Mouse (Mus musculus) left cerebral cortex, postnatal 10 days (tissue): ENCODE measurements around the gene Cyp2d22. TPM values are rescaled to one million over a fixed set of nuclear protein-coding genes. Genes with fewer than 3 reads are reported as not detected.

Experiments used
- DNase-seq, 2 experiments: peaks; one replicate each; pipeline ENCODE4 v3.0.0; 2021 to 2022; ENCODE audit warnings: low spot score in 2 of 2, mixed read lengths in 1 of 2; ENCODE audit errors: extremely low spot score in 1 of 2
- intact Hi-C: fragments of 180-260 bp; cut with DNase I; formaldehyde crosslinking; loops from one replicate; pipeline ENCODE4 v1.15.1; 2025
- microRNA-seq: library from miRNA; unstranded; fragments of <30 nt; microRNA quantifications from one replicate; pipeline ENCODE4 v1.2.0, GENCODE M21; 2022
- total RNA-seq, 2 experiments: library from RNA; stranded (reverse); gene quantifications; 2 replicates each; pipeline ENCODE4 v1.2.3; 2021

Cyp2d22 gene
- total RNA-seq, 2 experiments from 2014 or later: 10.7 to 11.5 TPM

DNA sequence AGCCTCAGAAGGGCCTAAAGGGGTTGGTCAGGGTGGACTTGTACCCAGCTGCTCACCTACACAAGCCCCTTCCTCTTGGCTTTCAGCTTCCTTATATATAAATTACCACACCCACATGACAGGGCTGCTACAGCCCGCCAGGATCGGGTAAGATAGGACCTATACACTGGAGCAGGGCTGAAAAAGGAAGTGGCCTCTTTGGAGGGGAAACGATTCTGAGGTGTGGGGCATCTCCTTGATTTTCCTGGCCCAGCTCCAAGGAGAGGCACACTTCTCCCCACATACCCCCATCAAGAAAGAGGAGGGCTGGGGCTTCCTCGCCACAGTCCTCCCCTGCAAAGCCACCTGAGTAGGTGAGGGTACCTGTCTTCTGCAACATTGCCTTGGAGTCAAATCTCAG, 42.2 kb downstream of the Cyp2d22 start:
- DNase-seq: no peak
- intact Hi-C loops: no loop called here

DNA sequence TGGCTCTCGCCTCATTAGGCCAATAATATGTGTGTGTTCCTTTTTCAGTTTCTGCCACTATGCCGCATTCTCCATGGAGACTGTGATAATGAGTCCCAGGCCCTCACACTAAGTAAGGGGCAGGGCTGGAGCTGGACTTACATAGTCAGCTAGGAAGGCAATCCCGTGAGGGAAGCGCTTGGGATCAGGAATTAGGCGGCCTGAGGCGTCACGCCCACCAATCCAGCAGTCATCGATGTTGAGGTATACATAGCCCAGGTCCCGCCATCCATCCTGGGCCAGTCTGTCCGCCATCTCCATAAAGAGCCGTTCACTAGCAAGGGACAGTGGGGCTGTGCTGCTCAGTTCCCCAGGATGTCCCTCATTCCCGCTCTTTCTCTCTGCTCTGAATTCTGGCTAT, 43.4 kb downstream of the Cyp2d22 start:
- no peak for DNase-seq

DNA sequence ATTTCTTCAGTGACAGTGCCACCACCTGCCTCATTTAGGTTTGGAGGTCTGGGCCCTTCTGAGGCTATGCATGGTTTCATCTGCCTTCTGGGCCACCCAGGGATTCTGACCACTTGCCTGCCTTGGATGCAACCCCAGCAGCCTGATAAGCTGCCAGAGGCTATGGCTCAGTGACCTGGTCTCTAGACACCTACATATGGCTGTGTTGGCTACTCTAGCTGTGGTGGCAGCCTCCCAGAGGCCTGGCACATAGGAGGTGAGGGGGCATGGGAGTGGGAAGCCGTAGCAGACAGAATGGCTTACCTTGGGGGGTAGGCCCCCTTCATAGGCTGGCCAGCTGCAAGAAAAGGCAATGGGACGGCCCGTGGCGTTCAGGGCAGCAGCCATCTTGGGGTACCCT, 44.9 kb downstream of the Cyp2d22 start:
- DNase-seq: no peak
- intact Hi-C loops: no loop called here

More for the DNA sequence above, 43.4 kb downstream of the Cyp2d22 start:
- intact Hi-C loops: no loop called here

DNA sequence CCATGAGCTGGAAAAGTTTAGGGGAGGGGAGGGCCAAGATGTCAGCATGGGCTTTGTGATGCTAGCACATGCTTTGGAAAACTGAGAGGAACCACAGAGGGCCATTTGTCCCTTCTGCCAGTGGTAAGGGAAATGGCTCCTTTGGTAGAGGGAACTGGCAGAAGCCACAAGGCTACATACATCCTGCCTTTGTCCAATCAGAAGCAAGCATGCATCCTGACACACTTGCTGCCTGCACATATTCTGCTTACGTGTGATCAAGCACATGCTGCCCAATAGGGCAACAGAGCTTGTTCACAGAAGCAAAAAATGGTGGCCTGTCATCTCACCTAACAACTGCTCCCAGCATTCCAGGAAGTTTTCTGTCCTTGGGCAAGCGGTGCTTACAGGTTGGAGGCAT, 54.7 kb downstream of the Cyp2d22 start:
- intact Hi-C loops: no loop called here
- no peak for DNase-seq

DNA sequence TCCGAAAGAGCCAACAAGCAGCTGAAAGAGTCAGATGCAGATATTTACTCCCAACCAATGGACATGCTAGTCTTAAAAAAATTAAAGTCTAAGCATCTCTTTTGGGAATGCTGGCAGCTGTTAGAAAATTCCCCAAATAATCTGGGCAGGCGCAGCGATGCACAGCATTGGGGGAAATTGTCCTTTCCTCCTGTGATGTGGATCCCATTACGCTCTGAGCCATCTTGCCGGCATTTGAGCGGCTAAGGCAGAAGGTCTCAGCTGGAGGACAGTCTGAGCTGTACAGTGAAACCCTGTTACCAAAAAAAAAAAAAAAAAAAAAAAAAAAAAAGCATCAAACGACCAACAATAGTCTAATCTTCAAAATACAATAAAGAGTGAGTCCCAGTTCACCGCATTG, 57.9 kb downstream of the Cyp2d22 start:
- intact Hi-C loops: no loop called here
- DNase-seq: no peak

Small RNAs within 50 kb of the gene (microRNA-seq; reads per million reads assigned to microRNA genes)
- gene Gm25990 (not detected), gene Gm27331 (not detected), gene Mir7684 (not detected)

Other genes with a start within 250 kb of the Cyp2d22 start
- 100 to 1,000 TPM; 202 to 204 TPM for gene Srebf2, start 233.1 kb downstream of the Cyp2d22 start, total RNA-seq
- 1 to 10 TPM; 3.1 to 3.5 TPM for gene Shisa8, start 167.4 kb downstream of the Cyp2d22 start, total RNA-seq
- under 1 TPM; 0.30 to 0.73 TPM for gene Tnfrsf13c, start 155.9 kb downstream of the Cyp2d22 start, total RNA-seq
- gene Cenpm, start 135.5 kb downstream of the Cyp2d22 start, total RNA-seq: 1 to 10 TPM; 4.5 to 4.8 TPM
- gene 1500009C09Rik, start 127.9 kb downstream of the Cyp2d22 start, total RNA-seq: 10 to 100 TPM; 83.1 to 87.6 TPM
- 100 to 1,000 TPM; 512 to 519 TPM for gene Sept3, start 105.4 kb downstream of the Cyp2d22 start, total RNA-seq
- gene Wbp2nl, start 81.3 kb downstream of the Cyp2d22 start, total RNA-seq: not detected
- gene Naga, start 41.3 kb downstream of the Cyp2d22 start, total RNA-seq: 10 to 100 TPM; 34.5 to 41.0 TPM
- gene Pheta2, start 41.3 kb downstream of the Cyp2d22 start, total RNA-seq: 1 to 10 TPM in 1 of 2 experiments, under 1 TPM in 1; 0.69 to 2.4 TPM
- gene Smdt1, start 41.3 kb downstream of the Cyp2d22 start, total RNA-seq: 100 to 1,000 TPM; 130 to 139 TPM
- gene Ndufa6, start 25.9 kb downstream of the Cyp2d22 start, total RNA-seq: 100 to 1,000 TPM; 167 to 200 TPM
- not detected for gene Cyp2d11, start 13.8 kb upstream of the Cyp2d22 start, total RNA-seq
- not detected for gene Cyp2d10, start 26.9 kb upstream of the Cyp2d22 start, total RNA-seq
- not detected for gene Cyp2d9, start 53.2 kb upstream of the Cyp2d22 start, total RNA-seq
- gene Cyp2d12, start 174.8 kb upstream of the Cyp2d22 start, total RNA-seq: not detected
- gene Cyp2d34, start 240.7 kb upstream of the Cyp2d22 start, total RNA-seq: not detected